Mouse (Mus musculus) E14TG2a.4 (cell line): ENCODE data around the gene Rdm1.

Experiments
- CTCF ChIP-seq: conservative IDR thresholded peaks from 2 replicates; pipeline ENCODE4 v1.5.1; 2014; ENCODE audit warnings: low read length
- NANOG ChIP-seq: IDR thresholded peaks from 2 replicates; pipeline ENCODE4 v1.6.1; 2014; ENCODE audit warnings: borderline replicate concordance, low read length, mixed read lengths

- TF ChIP-seq CTCF (no peak), NANOG (no peak)
Measured at GRCm38 (mm10) chr11:101588868-101589267, 38.1 kb upstream of the Rdm1 start.
